Mouse (Mus musculus) hindbrain, embryonic 13.5 days (tissue): ENCODE results near the gene Pde10a. TPM values are rescaled to one million over a fixed set of nuclear protein-coding genes. Genes with fewer than 3 reads are reported as not detected.
"Not testable (repeated sequence)": the region's sequence is repeated elsewhere in the genome, so short reads cannot be mapped to it uniquely, and the experiment has no call there.

ENCODE experiments used
- ATAC-seq: fragments of 200-750 bp; cut with Nextera tagmentation; 2 replicates; pipeline ENCODE4 v1.8.0; 2017; ENCODE audit warnings: moderate TSS enrichment; ENCODE audit not compliant: low FRiP score
- H3K27ac ChIP-seq: fragments of 300-500 bp; sonication (generic); 2 replicates; pipeline ENCODE4 v1.5.1; 2015; ENCODE audit warnings: inconsistent platforms, mild to moderate bottlenecking, moderate library complexity
- H3K27me3 ChIP-seq: fragments of 300-500 bp; sonication (generic); 2 replicates; pipeline ENCODE4 v1.6.1; 2015; ENCODE audit warnings: mild to moderate bottlenecking, inconsistent platforms
- H3K36me3 ChIP-seq: fragments of 300-500 bp; sonication (generic); 2 replicates; pipeline ENCODE4 v1.6.1; 2015; ENCODE audit warnings: mild to moderate bottlenecking, inconsistent platforms
- H3K4me1 ChIP-seq: fragments of 300-500 bp; sonication (generic); replicated peaks from 2 replicates; pipeline ENCODE4 v1.6.1; 2015; ENCODE audit warnings: inconsistent platforms
- H3K4me2 ChIP-seq: fragments of 300-500 bp; sonication (generic); 2 replicates; pipeline ENCODE4 v1.6.1; 2015; ENCODE audit warnings: inconsistent platforms, mild to moderate bottlenecking, moderate library complexity
- H3K4me3 ChIP-seq: fragments of 300-500 bp; sonication (generic); 2 replicates; pipeline ENCODE4 v1.5.1; 2015; ENCODE audit warnings: mild to moderate bottlenecking, inconsistent platforms
- H3K9ac ChIP-seq: fragments of 300-500 bp; sonication (generic); 2 replicates; pipeline ENCODE4 v1.6.1; 2015; ENCODE audit warnings: mild to moderate bottlenecking, inconsistent platforms
- H3K9me3 ChIP-seq: fragments of 300-500 bp; sonication (generic); 2 replicates; pipeline ENCODE4 v1.6.1; 2016; ENCODE audit warnings: inconsistent platforms
- WGBS: fragments of 180-500 bp; shearing (Covaris S2); methylation state at CpG from one replicate; pipeline ENCODE4 v1.1.7; 2015; 5-methylcytosine and 5-hydroxymethylcytosine counted together
- polyA plus RNA-seq: library from polyadenylated mRNA; unstranded; fragments of >200 nt; fragmentation: Nextera tagmentation; extraction: Ambion mirVana; gene quantifications from 2 replicates; pipeline ENCODE4 v1.2.1, GENCODE M21; 2015

Pde10a gene
- polyA plus RNA-seq, 1 experiment from 2014 or later: 14.5 TPM

DNA sequence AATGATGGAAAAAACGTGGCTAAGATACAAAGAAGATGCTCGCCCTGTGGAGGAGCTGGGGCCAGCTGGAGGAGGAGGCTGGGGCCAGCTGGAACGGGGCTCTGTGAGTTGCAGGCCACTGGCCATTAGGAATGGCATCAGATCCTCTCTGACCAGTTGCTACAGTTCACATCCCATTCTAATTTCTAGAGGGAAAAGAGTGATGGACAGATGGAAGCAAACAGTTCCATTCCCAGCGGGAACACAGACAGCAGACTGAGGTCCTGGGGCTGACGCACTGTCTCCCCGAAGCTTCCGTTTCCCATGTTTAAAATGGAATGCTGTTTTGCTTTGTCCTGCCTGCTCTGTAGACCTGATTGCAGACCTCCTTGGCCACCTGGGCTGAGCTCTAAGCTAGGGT lies 161.2 kb downstream of the Pde10a start:
- no peak for ATAC-seq
- Histone ChIP-seq H3K4me1 (no peaks in the 10 kb centered on the region), H3K27me3 (no peaks in the 10 kb centered on the region), H3K36me3 (no peaks in the 10 kb centered on the region), H3K9ac (no peak overlapping the region), H3K27ac (no peak overlapping the region), H3K9me3 (no peaks in the 10 kb centered on the region), H3K4me2 (no peak overlapping the region), H3K4me3 (no peak overlapping the region)
- WGBS: 64% methylated on average over 7 of the region's 7 CpGs

DNA sequence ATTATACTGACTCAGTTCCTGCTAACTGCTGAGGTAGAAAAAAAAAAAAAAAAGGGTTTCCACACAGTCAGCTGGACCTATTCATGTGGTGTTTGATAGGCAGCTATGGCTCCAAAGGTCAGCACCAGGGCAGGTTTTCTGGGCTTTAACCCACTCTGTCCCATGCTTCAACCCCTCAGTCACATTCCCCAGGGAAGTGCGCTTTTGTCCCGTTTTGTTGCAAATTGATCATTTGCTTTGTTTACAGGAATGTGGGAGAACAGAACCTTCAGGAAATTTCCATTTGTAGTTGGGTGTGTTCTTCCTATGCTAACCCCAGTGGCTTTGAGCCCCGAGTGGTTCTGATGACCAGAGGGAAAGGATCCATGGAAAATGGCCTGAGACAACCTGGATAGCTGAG lies 162.9 kb downstream of the Pde10a start:
- no peak overlapping the region for H3K9ac ChIP-seq
- no peak overlapping the region for H3K27ac ChIP-seq
- H3K4me2 ChIP-seq: no peak overlapping the region
- no peak for ATAC-seq
- H3K27me3 ChIP-seq: no peaks in the 10 kb centered on the region
- no peak overlapping the region for H3K4me3 ChIP-seq
- 46% methylated on average over 3 of the region's 3 CpGs for WGBS
- H3K9me3 ChIP-seq: no peaks in the 10 kb centered on the region
- no peaks in the 10 kb centered on the region for H3K4me1 ChIP-seq
- H3K36me3 ChIP-seq: no peaks in the 10 kb centered on the region

DNA sequence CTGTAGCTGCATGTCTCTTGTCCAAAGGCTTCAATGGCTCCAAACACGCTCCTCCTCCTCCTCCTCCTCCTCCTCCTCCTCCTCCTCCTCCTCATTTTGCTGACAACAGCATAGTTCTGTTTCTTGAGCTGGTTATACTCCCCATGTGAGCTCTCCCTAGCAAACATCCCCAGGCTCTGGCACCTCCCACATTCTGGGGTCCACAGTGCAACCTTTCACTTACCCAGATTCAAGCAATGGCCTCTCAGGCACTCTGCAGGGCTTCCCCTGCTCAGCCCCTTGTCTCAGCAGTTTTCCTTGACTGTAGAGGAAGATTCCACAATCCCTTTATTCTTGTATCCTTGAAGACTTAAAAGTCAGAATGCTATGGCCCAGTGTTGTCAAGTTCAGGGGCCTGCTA lies 173.1 kb downstream of the Pde10a start:
- WGBS: 89% methylated on average over 1 of the region's 1 CpGs
- no peak overlapping the region for H3K27ac ChIP-seq
- no peak overlapping the region for H3K9ac ChIP-seq
- no peaks in the 10 kb centered on the region for H3K4me1 ChIP-seq
- no peak overlapping the region for H3K4me2 ChIP-seq
- H3K36me3 ChIP-seq: no peaks in the 10 kb centered on the region
- no peak overlapping the region for H3K4me3 ChIP-seq
- no peaks in the 10 kb centered on the region for H3K27me3 ChIP-seq
- ATAC-seq: no peak
- 0 out of 2 replicates have a peak, but pooled peaks cover 4% of the 10 kb centered on the region for H3K9me3 ChIP-seq

DNA sequence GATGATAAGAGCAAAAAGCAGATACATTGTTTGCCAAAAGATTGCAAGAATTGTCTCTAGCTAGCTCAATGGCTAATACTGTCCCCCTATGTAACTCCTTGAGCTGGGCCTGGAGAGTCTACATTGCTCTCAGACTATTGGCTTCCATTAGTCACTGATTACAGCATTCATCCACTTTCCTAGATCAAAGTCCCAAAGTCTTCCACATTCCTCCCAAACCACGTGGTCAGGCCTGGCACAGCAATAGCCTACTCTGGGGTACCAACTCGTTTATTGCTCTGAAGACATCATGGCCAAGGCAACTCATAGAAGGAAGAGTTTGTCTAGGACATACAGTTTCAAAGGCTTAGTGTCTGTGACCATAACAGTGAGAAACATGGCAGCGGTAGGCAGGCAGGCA lies 173.6 kb downstream of the Pde10a start:
- H3K9me3 ChIP-seq: 0 out of 2 replicates have a peak, but pooled peaks cover 4% of the 10 kb centered on the region
- no peak overlapping the region for H3K27ac ChIP-seq
- H3K27me3 ChIP-seq: no peaks in the 10 kb centered on the region
- H3K4me3 ChIP-seq: no peak overlapping the region
- H3K4me1 ChIP-seq: no peaks in the 10 kb centered on the region
- WGBS: 81% methylated on average over 3 of the region's 3 CpGs
- no peak overlapping the region for H3K9ac ChIP-seq
- ATAC-seq: no peak
- no peak overlapping the region for H3K4me2 ChIP-seq
- no peaks in the 10 kb centered on the region for H3K36me3 ChIP-seq

DNA sequence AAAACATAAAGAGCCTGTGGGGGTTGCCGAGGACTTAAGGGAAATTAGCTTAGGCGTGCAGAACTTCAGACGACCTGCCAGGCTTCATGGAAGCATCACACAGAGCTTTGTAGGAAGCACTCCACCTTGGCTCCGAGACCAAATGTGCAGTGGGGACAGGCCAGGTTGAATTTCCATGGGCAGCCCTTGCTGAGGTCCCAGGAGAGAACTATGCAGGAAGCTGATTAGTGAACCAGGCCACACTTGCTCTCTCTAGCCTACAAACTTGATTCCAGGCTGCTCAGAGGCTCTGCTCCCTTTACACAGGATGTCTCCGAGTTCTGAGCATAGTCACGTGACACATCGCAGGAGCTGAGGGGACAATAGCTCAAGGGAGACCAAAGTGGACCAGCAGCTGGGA lies 175.9 kb downstream of the Pde10a start:
- no peak for ATAC-seq
- H3K4me3 ChIP-seq: no peak overlapping the region
- 63% methylated on average over 7 of the region's 7 CpGs for WGBS
- no peak overlapping the region for H3K27ac ChIP-seq
- H3K27me3 ChIP-seq: no peaks in the 10 kb centered on the region
- H3K36me3 ChIP-seq: no peaks in the 10 kb centered on the region
- no peak overlapping the region for H3K9ac ChIP-seq
- 0 out of 2 replicates have a peak, but pooled peaks cover 4% of the 10 kb centered on the region for H3K9me3 ChIP-seq
- no peak overlapping the region for H3K4me2 ChIP-seq
- no peaks in the 10 kb centered on the region for H3K4me1 ChIP-seq

DNA sequence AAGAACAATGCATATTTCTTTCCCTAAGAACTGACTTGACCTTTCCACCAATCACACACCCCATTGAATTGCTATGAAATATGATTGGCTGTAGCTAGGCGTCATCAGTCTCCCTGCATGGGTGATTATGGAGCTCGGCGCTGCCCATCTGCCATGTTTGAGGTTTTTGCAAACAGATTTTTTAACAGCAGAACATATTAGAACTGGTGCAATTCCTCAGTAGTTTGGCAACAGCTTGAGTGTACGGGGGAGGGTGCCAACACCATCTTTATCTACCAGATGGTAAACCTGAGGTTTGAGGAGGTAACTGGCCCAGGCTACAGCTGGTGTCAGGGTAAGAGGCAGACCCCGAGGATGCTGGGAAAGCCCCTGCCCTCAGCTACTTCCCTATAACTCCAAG lies 177.3 kb downstream of the Pde10a start:
- WGBS: 83% methylated on average over 5 of the region's 5 CpGs
- no peaks in the 10 kb centered on the region for H3K27me3 ChIP-seq

DNA sequence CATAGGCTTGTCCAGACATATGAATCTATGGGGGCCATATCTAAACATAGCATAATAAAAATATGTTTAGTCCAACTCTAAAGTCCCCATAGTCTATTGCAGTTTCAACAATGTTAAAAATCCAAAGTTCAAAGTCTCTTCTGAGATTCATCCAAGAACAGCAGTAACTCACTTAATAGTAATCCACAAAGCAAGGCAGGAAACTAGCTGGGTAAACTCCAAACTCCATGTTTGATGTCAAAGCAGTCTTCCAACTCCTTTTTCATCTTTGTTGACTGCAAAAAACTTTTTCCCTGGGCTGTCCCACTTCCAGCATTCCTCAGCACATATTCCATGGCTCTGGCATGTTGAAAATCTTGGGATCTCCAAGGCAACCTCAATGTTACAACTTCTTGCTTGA lies 182.8 kb downstream of the Pde10a start:
- Histone ChIP-seq H3K27ac (no peak overlapping the region), H3K36me3 (no peaks in the 10 kb centered on the region), H3K4me1 (no peaks in the 10 kb centered on the region), H3K27me3 (no peaks in the 10 kb centered on the region), H3K9ac (no peak overlapping the region), H3K9me3 (no peaks in the 10 kb centered on the region), H3K4me3 (no peak overlapping the region), H3K4me2 (no peak overlapping the region)
- no peak for ATAC-seq

More for the DNA sequence above, 177.3 kb downstream of the Pde10a start:
- no peaks in the 10 kb centered on the region for H3K36me3 ChIP-seq
- no peak overlapping the region for H3K4me2 ChIP-seq
- H3K4me3 ChIP-seq: no peak overlapping the region
- no peak for ATAC-seq
- H3K9me3 ChIP-seq: no peaks in the 10 kb centered on the region
- no peak overlapping the region for H3K9ac ChIP-seq
- H3K4me1 ChIP-seq: no peaks in the 10 kb centered on the region
- no peak overlapping the region for H3K27ac ChIP-seq

DNA sequence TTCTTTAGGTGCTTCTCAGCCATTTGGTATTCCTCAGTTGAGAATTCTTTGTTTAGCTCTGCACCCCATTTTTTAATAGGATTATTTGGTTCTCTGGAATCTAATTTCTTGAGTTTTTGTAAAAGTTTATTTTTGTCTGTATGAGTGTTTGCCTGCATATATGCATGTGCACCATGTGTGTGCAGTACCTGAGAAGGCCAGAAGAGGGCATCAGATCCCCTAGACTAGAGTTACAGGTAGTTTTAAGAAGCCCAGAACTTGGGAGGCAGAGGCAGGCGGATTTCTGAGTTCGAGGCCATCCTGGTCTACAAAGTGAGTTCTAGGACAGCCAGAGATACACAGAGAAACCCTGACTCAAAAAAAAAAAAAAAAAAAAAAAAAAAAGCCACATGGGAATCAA lies 187.6 kb downstream of the Pde10a start:
- not testable (repeated sequence) for H3K27ac ChIP-seq, H3K27me3 ChIP-seq, H3K9me3 ChIP-seq, H3K9ac ChIP-seq, H3K4me3 ChIP-seq, H3K4me2 ChIP-seq, H3K36me3 ChIP-seq, ATAC-seq, H3K4me1 ChIP-seq
- WGBS: 91% methylated on average over 2 of the region's 2 CpGs

DNA sequence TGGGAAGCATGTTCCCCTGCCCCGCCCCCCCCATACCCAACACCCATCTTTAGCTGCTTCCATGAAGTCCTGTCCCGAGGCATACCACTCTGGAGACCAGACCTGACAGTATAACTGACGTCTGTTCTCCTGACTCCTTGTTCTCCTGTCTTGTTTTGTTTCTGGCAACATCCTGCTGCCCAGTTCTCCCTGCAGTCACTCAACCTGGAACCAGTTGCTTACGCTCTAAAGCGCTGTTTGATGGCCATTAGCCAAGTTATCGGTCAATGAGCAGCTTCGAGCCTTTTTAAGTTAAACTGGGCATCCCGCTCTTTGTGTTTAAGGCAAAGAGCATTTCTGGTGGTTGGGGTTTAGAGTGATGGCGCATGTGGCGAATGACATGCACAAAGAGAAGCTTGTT lies 195.8 kb downstream of the Pde10a start:
- H3K4me2 ChIP-seq: no peak overlapping the region
- no peak for ATAC-seq
- 0 out of 2 replicates have a peak, but pooled peaks cover 8% of the 10 kb centered on the region for H3K4me1 ChIP-seq
- no peak overlapping the region for H3K4me3 ChIP-seq
- no peak overlapping the region for H3K9ac ChIP-seq
- WGBS: 71% methylated on average over 10 of the region's 10 CpGs
- no peaks in the 10 kb centered on the region for H3K36me3 ChIP-seq
- H3K9me3 ChIP-seq: no peaks in the 10 kb centered on the region
- H3K27ac ChIP-seq: no peak overlapping the region
- H3K27me3 ChIP-seq: no peaks in the 10 kb centered on the region

DNA sequence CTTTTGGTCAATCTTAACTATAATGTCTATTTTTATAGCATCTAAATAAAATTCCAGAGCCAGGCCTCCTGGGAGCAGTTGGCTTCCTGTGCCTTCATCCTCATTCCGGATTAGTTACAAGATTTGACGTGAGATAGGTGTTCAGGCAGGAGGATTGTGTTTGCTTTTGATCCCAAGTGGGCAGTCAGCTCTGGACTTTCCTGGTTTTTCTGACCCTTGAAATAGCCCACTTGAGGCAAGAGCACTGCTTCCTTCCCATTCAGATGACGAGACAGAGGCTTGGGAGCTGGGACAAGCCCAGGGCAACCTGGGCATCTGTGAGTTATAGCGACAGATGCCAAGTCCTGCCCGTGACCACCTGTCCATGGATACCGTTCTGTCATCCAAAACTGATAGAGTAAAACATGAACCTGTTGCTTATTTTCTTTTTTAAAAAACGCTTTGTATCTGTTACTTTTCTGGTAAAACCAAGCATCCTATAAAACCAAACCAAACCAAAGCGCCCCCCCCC lies 199.3 kb downstream of the Pde10a start:
- WGBS: 88% methylated on average over 8 of the region's 8 CpGs
- no peak overlapping the region for H3K4me3 ChIP-seq
- ATAC-seq: no peak
- H3K27ac ChIP-seq: no peak overlapping the region
- H3K4me2 ChIP-seq: no peak overlapping the region
- 0 out of 2 replicates have a peak, but pooled peaks cover 8% of the 10 kb centered on the region for H3K4me1 ChIP-seq
- no peaks in the 10 kb centered on the region for H3K9me3 ChIP-seq
- H3K36me3 ChIP-seq: no peaks in the 10 kb centered on the region
- no peaks in the 10 kb centered on the region for H3K27me3 ChIP-seq
- H3K9ac ChIP-seq: no peak overlapping the region

DNA sequence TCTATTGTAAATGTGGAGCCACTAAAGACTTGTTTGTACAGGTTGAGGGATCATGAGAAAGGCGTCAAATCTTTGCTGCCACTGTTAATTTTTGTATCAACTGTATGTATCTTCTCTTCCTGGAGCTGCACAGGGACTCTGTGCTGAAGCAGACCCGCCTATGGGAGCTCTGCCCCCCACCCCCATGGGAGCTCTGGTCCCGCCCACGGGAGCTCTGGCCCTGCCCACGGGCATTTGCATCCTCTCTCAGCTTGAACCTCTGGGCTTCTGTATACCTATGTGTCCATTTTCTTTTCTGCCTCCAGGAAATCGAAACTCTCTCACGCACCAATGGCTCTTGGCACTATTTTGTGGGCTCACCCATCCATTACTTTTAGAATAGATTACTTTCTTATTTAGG lies 203.5 kb downstream of the Pde10a start:
- H3K4me3 ChIP-seq: no peak overlapping the region
- H3K9ac ChIP-seq: no peak overlapping the region
- H3K9me3 ChIP-seq: no peaks in the 10 kb centered on the region
- H3K36me3 ChIP-seq: no peaks in the 10 kb centered on the region
- H3K27ac ChIP-seq: no peak overlapping the region
- H3K4me2 ChIP-seq: no peak overlapping the region
- ATAC-seq: no peak
- no peaks in the 10 kb centered on the region for H3K27me3 ChIP-seq
- 48% methylated on average over 7 of the region's 7 CpGs for WGBS
- no peaks in the 10 kb centered on the region for H3K4me1 ChIP-seq

DNA sequence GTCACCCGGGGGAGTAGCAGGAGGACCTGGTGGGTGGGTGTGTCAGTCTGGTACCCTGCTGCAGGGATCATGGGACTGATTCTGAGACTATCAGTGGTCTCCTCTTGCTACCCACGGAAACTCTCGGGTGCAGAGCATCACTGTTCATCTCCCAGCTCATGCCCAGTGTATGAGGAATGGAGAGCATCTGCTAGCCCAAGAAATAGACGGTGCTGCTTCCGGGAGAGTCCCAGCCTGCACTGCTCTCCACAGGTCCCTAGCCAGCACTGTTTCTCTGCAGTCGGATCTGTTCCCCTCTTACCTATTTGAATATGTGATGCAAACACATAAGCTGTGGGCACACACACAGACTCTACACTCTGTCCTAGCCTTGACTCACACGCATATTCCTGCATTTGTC lies 204.6 kb downstream of the Pde10a start:
- Histone ChIP-seq H3K9me3 (no peaks in the 10 kb centered on the region), H3K27me3 (0 out of 2 replicates have a peak, but pooled peaks cover 2% of the 10 kb centered on the region), H3K9ac (no peak overlapping the region), H3K4me3 (no peak overlapping the region), H3K36me3 (no peaks in the 10 kb centered on the region), H3K27ac (no peak overlapping the region), H3K4me1 (no peaks in the 10 kb centered on the region), H3K4me2 (no peak overlapping the region)
- 79% methylated on average over 7 of the region's 7 CpGs for WGBS
- ATAC-seq: no peak

DNA sequence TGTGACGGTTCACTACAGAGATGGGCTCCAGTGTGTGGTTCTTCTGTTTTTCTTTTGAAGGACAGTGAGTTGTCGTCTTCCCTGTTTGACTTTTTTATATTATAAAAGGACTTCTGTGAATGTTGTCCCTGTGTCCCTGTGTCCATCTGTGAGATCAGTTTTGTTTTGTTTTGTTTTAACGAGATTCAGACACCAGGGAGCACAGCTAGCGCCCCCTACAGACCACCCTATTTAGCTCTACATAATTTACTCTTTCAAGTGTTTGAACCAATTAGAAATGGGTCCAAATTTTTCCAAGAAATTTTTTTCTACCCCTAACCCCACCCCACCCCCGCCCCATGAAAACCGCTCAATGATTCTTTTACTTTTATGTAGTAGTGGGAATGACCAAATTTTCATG lies 205.9 kb downstream of the Pde10a start:
- no peaks in the 10 kb centered on the region for H3K36me3 ChIP-seq
- no peaks in the 10 kb centered on the region for H3K9me3 ChIP-seq
- 0 out of 2 replicates have a peak, but pooled peaks cover 2% of the 10 kb centered on the region for H3K27me3 ChIP-seq
- H3K27ac ChIP-seq: no peak overlapping the region
- no peaks in the 10 kb centered on the region for H3K4me1 ChIP-seq
- no peak for ATAC-seq
- no peak overlapping the region for H3K4me3 ChIP-seq
- WGBS: 65% methylated on average over 6 of the region's 6 CpGs
- H3K9ac ChIP-seq: no peak overlapping the region
- H3K4me2 ChIP-seq: no peak overlapping the region
